Mouse (Mus musculus) adrenal gland, postnatal 14 days (tissue): ENCODE measurements around the gene Galt. TPM values are rescaled to one million over a fixed set of nuclear protein-coding genes. Genes with fewer than 3 reads are reported as not detected.
A peak's percentile ranks its signal among the peaks of the same experiment; 100 is the strongest.

Source experiments
- DNase-seq: peaks from one replicate; pipeline ENCODE4 v3.0.0; 2021; ENCODE audit warnings: mixed read lengths
- long read RNA-seq, 2 experiments: library from polyadenylated mRNA; stranded (forward); transcript quantifications; one replicate each; pipeline ENCODE4 v2.0.0; 2021
- total RNA-seq: library from RNA; stranded (reverse); gene quantifications from 2 replicates; pipeline ENCODE4 v1.2.3, GENCODE M21; 2021

The Galt gene
- 36.1 and 42.3 TPM in 2 replicates for total RNA-seq
- long read RNA-seq, experiment 1, transcript Galt-201 (11 exons, 1,595 nt): major isoform, 12 of 38 reads
- long read RNA-seq, experiment 1, partial matches to known transcripts: 14 of 38 reads
- long read RNA-seq, experiment 1, other reads (novel, unspliced or antisense): 11 of 38 reads
- long read RNA-seq, experiment 2, transcript Galt-201 (11 exons, 1,595 nt): major isoform, 12 of 36 reads
- long read RNA-seq, experiment 2, partial matches to known transcripts: 13 of 36 reads
- long read RNA-seq, experiment 2, other reads (novel, unspliced or antisense): 10 of 36 reads

DNA sequence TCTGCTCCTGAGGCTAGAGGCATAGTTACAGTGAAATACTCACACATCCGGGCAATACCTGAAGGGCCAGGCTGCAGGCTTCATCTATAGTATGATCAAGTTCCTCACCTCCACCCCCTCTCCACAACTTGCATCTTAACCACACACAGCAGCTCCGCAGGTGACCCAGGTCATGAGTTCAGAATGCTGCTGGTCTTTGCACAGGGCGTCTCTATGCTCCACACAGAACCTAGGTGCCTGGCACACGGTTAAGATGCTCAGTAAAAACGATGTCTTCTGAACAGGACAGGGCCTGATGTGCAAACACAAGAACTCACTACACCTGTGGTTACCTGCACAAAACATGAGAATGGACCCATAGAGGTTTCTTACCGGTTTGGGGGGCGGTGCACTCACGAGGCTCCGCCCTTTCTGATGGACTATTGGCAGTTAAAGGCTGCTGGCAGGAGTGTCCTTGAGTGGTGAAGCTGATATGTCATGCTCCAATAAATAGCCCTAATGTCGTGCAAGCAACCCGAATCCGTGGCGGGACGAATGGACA lies at the start of gene Galt:
Galt (plus strand) TSS at position 432 of the 541 bp plus-strand sequence.
- no peak for DNase-seq

DNA sequence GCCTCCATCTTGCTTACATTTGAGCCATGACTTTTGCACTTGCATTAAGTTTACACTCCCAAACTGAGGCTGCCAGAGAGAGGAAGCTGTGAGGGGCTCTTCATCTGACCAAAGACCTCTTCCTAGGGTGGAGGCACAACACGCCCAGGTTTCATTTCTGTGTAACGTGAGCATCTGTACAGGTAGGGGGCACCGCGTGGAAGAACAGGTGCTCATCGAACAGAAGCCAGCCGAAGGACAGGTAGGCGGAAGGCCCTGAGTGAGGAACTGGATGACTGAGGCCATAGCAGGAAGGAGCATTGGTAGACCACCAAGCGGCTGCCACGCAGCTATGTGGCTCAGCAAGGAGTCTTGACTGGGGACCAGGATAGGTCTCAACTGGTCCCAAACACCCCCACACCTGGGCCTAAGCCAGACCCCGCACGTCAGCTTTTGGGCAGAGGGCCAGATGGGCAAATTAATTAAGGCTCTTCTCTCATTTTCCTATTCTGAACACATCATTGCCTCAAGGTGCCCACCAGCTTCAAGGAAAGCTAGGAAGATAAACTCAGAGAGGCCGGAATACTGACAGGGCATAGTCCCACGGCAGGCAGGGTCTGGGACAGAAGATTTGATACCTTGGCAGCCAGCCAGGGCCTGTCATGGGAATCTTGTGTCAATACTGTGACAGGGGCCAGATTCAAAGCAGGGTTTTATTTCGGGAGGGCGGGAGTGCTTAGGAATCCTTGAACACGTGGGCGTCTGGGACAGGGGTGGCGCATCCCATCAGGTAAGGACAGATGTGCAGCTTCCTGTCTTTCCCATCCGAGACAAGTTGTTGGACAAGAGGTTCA lies 48.9 kb upstream of the Galt start:
- DNase-seq: no peak

DNA sequence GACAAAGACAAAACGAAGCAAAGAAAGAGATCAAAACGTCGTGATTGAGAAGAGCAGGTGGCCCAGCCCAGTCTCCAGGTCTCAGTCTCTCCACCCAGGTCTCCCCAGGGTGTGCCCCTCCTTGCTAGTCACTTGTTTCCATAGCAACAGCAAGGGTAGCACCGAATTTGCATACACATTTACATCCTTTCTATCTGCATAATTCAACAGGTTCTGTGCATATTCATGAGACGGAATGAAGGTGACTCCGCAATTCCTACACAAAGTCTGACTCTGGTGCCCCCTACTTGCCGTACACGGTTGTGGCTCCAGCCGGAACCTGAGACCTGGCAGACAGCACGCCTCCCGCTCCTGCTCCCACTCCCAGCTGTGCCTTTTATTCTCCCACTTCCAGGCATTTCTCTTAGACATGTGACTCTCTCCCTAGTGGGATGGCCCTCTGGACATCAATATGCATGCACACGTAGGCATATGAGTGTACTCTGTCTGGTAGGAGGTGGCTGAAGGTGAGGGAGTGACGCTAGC lies 48.0 kb upstream of the Galt start:
- DNase-seq: peak; percentile 78

DNA sequence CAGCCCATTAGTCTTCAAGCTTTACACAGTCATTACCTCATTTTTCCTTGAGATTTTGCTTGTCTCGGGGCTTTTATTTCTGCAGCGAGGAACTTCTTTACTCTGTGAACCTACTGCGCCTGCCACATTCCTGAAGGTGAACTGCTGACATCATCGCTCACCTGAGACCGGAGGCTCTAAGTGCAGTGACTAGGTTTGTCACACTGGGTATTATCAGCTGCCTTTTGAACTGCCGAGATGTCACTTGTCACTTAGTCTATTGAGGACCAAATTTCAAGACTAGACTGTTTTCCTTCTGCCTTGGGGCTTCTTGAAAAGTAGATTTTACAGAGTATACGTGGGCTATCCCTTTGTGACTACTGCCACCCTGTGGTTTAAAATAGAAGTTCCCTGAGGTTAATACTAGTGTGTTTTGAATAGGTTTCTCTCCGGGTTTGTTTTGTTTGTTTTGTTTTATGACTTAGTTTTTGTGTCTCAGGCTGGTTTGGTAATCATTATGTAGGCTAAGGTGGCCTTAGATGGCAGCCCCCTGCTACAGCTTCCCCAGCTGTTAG lies 46.8 kb upstream of the Galt start:
- peak; percentile 48 for DNase-seq

DNA sequence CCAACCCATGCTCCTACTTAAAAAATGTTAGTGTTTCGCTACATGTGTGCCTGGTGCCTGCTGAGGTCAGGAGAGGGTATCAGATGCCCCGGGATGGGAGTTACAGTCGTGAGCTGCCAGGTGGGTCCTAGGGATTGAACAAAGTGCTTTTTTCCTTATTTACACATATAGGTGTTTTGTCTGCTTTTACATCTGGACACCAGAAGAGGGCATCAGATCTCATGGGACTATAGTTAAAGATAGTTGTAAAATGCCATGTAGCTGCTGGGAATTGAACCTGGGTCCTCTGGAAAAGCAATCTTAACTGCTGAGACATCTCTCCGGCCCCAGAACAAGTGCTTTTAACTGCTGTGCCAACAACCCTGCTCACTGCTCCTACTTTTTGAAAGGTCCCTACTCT lies 44.8 kb upstream of the Galt start:
- no peak for DNase-seq

DNA sequence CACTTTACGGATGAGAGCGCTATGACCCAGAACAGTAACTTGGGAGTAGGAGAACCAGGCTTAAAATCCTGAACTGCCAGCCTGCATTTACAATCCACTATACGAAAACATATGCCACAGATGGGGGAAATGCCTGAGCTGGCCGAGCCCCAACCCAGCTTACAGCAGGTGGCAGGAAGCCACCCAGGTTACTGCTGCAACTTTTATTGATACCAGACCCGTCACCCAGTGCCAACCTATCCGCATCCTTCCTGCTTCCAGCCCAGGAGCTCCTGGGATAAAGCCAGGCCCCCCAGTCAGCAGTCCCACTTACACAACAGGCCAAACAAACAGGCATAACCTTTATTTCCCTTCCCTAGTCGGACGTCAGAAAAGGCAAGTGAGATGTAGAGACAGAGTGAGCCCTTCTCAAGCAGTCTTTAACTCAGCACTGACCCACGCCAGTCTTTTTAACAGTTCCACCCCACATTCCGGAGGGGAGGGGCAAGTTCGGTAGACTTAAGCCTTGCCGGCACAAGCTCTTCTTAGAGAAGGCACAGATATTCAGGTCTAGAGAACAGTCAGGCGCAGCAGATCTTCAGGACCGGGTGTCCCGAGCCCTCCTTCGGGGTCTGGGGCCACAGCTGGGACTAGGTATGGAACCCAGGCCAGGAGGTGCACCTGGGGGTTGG lies 43.2 kb upstream of the Galt start:
- no peak for DNase-seq

DNA sequence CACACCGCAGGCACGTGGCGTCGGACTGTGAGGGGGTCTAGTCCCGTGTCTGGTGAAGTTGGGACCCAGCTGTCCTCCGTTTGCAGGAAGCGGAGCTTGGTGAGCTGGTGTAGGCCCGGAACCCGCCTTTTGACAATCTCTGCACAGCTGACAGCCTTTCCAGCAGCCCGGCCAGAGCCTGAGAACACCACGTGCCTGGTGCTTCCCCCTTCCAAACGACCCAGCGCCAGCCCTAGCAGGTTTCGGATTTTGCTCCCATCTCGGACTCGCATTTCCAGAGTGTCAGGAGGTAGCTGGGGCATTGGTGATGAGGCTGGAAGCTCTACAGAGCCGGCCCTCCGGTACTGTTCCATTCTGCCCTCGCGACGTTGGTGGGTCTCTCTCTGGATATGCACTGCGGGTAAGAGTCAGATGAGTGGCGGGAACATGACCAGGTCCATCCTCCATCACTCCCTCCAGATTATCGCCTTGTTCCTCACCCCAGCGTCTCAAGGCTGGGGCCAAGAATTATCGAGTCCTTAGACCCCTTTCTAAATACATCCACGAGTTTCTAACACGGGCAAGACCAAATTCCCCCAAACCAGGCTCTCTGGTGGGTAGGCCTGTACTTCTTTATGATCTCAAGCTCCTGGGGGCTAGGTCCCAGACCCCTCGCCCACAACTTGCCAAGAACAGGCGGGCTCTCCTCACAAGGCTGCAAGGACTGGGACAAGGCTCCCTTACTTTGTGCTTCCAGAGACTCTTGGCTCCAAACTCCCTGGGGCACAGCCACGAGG lies 42.4 kb upstream of the Galt start:
- DNase-seq: peak; percentile 34

DNA sequence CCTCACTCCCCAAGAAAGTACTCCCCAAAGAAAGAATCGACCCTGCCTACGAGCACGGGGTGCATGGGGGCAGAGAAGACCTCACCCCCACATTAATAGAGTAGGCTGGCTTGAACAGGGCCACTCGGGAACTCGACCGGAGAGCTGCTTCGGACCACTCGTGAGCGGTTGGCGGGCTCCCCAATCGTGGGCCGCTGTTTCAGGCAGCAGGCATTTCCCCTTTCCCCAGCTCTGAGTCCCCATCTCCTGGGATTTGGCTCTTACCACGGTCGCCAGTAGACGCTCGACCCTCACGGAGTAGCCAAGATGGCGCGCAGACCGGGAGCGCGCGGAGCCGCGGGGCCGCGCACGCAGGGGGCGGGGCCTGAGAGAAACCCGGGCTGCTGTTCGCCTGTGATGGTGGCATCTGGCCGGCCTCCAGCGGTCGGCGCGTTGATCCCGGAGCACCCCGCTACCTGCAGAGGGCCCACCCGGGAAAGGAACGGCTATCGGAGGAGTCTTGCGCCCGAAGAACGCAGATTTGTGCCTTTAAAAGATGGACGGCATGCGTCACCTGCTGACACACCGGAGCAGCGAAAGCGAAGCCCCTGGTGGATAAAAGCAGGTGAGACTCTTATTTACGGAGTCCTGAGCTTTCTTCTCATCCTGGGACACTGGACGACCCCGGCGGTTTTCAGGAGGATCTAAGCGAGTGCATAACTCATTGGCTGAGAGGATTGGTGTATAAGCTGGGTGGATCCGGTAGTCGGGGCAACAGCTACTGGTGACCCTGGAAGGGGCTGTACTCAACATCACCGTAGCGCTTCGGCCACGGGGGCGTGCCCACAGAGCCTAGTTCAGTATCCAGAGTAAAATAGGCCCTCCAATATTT lies 41.6 kb upstream of the Galt start, which contains the start of gene Rpp25l:
Rpp25l (minus strand) TSS at position 338 of the 871 bp plus-strand sequence.
- peak; percentile 91 for DNase-seq

DNA sequence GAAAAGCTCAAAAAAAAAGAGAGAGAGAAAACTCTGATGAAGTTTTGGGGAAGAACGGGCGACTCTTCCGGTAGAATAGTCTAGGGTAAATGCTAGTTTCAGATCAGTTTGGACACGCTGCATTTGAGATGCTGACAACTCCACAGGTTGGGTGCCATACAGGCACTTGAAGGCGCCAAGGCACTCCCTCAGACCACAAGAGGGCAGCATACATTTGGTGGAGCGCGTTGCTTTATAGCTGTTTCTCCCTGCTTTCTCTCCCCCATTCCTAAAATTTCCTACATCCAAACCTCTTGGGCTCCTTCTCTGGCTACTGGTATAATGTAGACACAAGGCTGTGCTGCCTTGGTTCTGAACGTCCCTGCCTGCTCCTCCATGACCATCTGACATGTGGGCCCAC lies 40.8 kb upstream of the Galt start:
- DNase-seq: peak; percentile 80

DNA sequence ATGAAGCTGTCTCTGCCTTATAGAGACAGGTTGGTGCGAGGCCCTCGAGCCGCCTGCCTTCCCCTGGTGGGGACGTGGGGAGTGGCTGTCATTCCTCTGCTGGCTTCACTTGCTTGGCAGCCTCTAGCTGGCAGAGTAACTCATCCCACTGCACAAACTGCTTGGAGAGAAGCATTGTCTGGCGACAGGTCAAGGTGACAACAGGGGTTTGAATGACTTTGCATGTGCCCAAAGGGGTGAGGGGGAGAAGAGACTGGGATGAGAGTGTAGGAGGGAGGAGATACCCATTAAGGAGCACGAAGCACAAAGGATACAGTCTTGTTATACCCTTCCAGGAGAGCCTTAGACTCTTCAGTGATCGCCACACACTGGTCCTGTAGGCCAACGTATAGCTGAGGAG lies 39.9 kb upstream of the Galt start:
- no peak for DNase-seq

DNA sequence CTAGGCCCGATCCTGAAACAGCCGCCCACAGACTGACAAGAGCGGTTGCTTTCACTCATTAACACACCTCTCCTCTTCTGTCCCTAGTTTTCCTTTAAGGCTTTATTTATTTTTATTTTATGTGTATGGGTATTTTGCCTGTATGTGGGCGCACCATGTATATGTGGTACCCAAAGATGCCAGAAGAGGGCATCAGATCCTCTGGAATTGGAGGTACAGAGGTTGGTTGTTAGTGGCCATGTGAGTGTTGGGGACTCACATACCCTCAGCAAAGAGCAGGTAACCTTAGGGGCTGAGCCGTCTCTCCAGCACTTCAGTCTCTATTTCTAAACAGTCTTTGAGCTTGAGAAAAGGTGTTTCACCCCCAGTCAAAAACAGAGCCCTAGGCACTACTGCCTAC lies 39.4 kb upstream of the Galt start:
- DNase-seq: peak; percentile 57

DNA sequence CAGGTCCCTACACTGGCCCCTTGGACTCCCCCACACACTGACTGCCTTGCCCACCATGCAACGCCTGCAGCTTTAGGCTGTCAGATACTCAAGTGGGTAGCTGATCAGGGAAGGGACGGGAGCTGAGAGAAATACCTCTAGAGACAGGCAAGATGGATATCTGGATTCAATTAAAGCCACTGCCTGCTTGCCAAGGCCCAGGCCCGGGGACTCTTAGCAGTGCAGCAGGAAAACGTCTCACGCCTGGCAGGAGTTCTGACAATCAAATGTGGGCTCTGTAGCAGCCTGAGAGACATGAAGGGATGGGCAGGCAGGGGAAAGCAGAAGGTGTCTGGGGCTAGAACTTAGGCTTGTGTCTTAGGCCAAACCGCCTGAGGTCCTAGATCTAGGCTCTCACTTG lies 38.2 kb upstream of the Galt start:
- no peak for DNase-seq

DNA sequence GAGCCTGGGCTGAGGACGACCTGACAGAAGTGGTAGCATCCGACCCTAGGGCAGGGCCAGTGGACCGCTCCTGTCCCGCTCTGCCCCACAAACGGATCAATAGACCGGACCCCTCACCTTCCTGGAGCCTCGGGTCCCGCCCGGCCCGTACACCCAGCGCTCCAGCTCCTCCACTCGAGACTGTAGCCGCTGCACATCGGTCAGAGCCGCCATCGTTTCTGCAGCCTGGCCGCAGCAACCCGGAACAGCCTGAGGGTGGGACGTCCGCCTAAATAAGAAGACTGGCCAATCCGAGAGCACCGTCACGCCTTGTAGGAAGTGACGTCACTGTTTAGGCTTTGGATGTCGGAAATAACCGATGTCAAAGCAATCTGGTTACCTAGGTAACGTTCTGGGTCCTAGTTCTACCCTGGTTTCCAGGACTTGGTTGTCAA lies 32.1 kb upstream of the Galt start, which contains the start of gene Dctn3:
Dctn3 (minus strand) TSS at position 253 of the 434 bp plus-strand sequence.
- DNase-seq: peak; percentile 93

DNA sequence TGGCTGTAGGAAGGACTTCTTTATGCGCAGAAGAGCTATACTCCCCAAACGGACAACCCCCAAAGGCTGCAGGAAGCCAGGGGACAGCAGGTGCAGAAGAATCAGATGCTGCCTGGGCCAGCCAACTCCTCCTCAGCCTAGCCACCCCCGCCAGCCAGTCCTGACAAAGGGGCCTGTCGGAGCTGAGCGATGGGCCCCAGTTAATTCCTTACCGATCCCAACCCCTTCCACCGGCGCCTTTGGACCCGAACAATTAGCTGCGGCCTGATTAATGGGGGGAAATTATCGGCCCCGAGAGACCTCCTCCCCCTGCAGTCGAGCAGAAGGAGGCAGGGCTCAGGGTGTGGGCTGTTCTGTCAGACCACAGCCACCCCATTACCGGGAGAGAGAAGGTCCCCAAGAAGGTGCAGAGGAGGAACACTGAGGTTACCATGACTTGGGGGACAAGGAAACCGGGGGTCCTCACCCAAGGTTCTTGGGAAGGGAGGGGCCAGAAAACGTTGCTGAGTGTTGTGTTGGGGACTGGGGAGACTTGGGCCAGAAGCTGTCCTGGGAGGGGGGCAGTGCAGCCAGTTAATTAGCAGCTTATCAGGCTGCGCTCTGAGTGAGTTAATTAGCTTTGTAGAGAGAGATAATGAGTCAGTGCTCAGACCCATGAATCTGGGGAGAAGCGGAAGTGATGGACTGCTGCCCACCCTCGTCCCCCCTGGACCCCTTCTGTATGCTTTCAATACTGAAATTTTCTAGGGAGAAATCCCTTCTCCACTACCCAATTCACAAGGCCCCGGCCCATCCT lies 28.0 kb upstream of the Galt start:
- DNase-seq: no peak

DNA sequence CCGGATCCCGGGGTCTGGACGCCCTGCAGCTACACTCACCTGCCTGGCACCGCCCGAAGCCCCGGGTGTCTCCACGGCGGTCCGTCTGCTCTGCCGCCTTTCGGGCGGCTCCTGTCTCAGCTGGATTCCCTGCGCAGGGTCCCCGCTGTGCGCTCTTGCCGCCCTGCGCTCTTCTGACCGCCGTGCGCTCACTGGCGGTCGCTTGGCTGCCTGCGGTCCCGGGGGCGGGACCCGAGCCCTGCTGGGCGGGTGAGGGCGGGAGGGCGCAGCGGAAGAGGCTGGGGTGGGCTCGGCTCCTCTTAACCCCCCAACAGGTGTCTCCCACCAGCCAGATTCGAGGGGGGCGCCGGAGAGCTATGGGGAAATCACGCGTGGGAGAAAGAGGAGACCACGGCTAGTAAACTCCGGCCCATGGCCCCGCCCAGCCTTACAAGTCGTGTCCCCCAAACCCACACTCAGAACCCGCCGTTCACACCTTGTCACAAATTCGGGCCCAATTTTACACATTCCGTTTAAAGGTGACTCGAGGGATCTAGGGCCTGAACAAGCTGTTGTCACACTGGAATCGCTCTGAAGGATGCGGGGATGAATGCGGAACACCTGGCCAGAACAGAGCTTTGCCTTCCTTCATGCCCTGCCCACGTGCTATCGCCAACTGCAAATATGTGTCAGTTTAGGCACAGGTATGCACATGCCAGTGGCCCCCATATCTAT lies 23.8 kb upstream of the Galt start, which contains the start of gene Arid3c:
Arid3c (minus strand) TSS at position 91 of the 714 bp plus-strand sequence.
- DNase-seq: no peak

DNA sequence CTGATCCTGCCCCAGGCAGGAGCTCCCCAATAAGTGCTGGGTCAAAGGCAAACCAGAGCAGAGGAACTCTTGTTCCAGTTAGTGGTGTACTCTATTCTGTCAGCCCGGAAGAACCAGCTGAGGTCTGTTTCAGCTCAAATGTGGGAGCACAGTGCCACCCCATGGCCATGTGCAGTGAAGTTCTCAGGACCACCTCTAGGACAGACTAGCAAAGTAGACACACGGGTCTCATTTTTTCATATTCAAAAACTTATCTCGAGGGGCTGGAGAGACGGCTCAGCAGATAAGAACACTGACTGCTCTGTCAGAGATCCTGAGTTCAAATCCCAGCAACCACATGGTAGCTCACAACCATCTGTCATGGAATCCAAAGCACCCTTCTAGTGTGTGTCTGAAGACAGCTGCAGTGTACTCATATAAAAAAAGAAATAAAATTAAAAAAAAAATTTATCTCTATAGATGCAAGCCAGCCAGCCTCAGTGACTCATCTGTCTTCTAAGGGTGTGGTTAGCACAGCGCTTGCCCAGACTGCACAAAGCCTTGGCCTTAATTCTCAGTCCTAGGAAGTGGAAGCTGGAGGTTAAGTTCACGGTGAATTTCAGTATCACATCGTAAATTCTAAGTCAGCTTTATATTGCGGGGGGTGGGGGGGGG lies 17.3 kb upstream of the Galt start:
- DNase-seq: peak; percentile 83

DNA sequence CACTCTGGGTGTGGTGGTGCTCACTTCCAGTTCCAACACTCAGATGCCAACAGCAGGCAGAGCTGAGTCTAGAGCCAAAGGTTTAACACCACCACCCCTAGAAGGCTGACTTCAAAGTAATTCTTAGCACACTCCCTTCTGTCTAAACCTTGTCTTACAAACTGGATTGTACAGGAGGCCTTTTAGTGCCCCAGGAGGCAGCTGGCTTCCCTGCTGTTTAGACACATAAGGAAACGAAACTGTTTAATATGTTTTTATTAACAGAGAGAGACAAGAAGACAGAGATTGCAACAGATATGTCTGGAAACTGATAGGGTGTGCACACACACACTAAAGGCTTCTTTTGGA lies 16.8 kb upstream of the Galt start:
- no peak for DNase-seq

DNA sequence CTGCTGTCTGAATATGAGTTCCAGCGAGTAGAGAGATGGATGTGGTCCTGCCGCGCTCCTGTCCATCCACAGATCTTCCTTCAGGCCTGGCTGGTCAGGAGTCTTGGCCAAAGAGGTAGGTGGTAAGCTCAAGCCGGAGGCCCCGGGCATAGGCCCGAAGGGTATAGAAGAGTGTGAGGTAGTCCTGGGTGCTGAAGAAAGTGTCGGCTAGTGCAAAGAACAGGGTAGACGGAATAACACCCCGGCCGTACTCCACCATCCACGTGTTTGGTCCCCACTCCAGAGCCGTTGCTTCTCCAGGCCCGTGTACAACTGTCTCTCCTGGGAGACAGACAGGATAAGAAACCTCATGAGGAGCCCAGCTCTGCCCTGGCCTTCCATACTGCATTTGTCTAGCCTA lies 15.8 kb upstream of the Galt start:
- DNase-seq: no peak
